Mouse (Mus musculus): ENCODE results near the gene Map2k7.

Gene Map2k7

GRCm38 (mm10) chr8:4238434-4239192, at the start of gene Map2k7, which contains the start of gene Gm49320:
Gene Map2k7 (plus strand): TSS chr8:4238740.
Gene Gm49320 (plus strand): TSS chr8:4238865.
- peak; percentile 99 to 100 for DNase-seq

GRCm38 (mm10) chr8:4189031-4189722, 49.4 kb upstream of the Map2k7 start:
- DNase-seq = no peak

GRCm38 (mm10) chr8:4192305-4192704, 46.2 kb upstream of the Map2k7 start:
- no peak for DNase-seq

- peak; percentile 84 to 86 for DNase-seq
Measured at GRCm38 (mm10) chr8:4192807-4193587, 45.5 kb upstream of the Map2k7 start.

- DNase-seq = no peak
Measured at GRCm38 (mm10) chr8:4193588-4193894, 45.0 kb upstream of the Map2k7 start.

- no peak for DNase-seq
Measured at GRCm38 (mm10) chr8:4201321-4201720, 37.2 kb upstream of the Map2k7 start.

- DNase-seq = no peak
Measured at GRCm38 (mm10) chr8:4205246-4206123, 33.1 kb upstream of the Map2k7 start.

- no peak for DNase-seq
Measured at GRCm38 (mm10) chr8:4206182-4207015, 32.1 kb upstream of the Map2k7 start.

- DNase-seq = no peak
Measured at GRCm38 (mm10) chr8:4207016-4207350, 31.6 kb upstream of the Map2k7 start.

GRCm38 (mm10) chr8:4211097-4211496, 27.4 kb upstream of the Map2k7 start:
- no peak for DNase-seq

GRCm38 (mm10) chr8:4212809-4213209, 25.7 kb upstream of the Map2k7 start:
- no peak for DNase-seq

- DNase-seq = peak; percentile 63 to 70
Measured at GRCm38 (mm10) chr8:4213210-4214005, 25.1 kb upstream of the Map2k7 start.

- DNase-seq = peak; percentile 55 to 65
Measured at GRCm38 (mm10) chr8:4214006-4214980, 24.2 kb upstream of the Map2k7 start.

GRCm38 (mm10) chr8:4216296-4216695, 22.2 kb upstream of the Map2k7 start:
- DNase-seq = no peak

- DNase-seq = peak in 1 of 2 experiments; percentile 30
Measured at GRCm38 (mm10) chr8:4216791-4217621, 21.5 kb upstream of the Map2k7 start, which contains the start of gene Prr36. Gene Prr36 (minus strand): TSS chr8:4217459.

GRCm38 (mm10) chr8:4219617-4220016, 18.9 kb upstream of the Map2k7 start:
- DNase-seq = no peak

- DNase-seq = no peak
Measured at GRCm38 (mm10) chr8:4222059-4222458, 16.5 kb upstream of the Map2k7 start.

- no peak for DNase-seq
Measured at GRCm38 (mm10) chr8:4226323-4226722, 12.2 kb upstream of the Map2k7 start.

Measured in thymus, postnatal 36 days (tissue).